Mouse (Mus musculus) heart, embryonic 11.5 days (tissue): ENCODE results near the gene Rassf1. TPM values are rescaled to one million over a fixed set of nuclear protein-coding genes. Genes with fewer than 3 reads are reported as not detected.

Experiments used
- ATAC-seq: fragments of 200-750 bp; cut with Nextera tagmentation; replicated peaks from 2 replicates; pipeline ENCODE4 v1.8.0; 2017; ENCODE audit warnings: moderate library complexity; ENCODE audit not compliant: insufficient number of reproducible peaks, low FRiP score, low TSS enrichment
- H3K27ac ChIP-seq: fragments of 300-500 bp; sonication (generic); 2 replicates; pipeline ENCODE4 v1.5.1; 2014; ENCODE audit warnings: mild to moderate bottlenecking, low read depth, low read length
- H3K27me3 ChIP-seq: fragments of 300-500 bp; sonication (generic); 2 replicates; pipeline ENCODE4 v1.6.1; 2014; ENCODE audit warnings: mild to moderate bottlenecking, low read length, mixed read lengths; ENCODE audit not compliant: control insufficient read depth, insufficient read depth
- H3K36me3 ChIP-seq: fragments of 300-500 bp; sonication (generic); 2 replicates; pipeline ENCODE4 v1.6.1; 2014; ENCODE audit warnings: mild to moderate bottlenecking, low read length, moderate library complexity, mixed read lengths; ENCODE audit not compliant: control insufficient read depth, insufficient read depth
- H3K4me1 ChIP-seq: fragments of 300-500 bp; sonication (generic); 2 replicates; pipeline ENCODE4 v1.6.1; 2014; ENCODE audit warnings: low read length; ENCODE audit not compliant: control insufficient read depth, insufficient read depth
- H3K4me2 ChIP-seq: fragments of 300-500 bp; sonication (generic); 2 replicates; pipeline ENCODE4 v1.6.1; 2014; ENCODE audit warnings: mild to moderate bottlenecking, moderate library complexity
- H3K4me3 ChIP-seq: fragments of 300-500 bp; sonication (generic); 2 replicates; pipeline ENCODE4 v1.5.1; 2014; ENCODE audit warnings: low read depth, low read length
- H3K9ac ChIP-seq: fragments of 300-500 bp; sonication (generic); 2 replicates; pipeline ENCODE4 v1.6.1; 2014; ENCODE audit warnings: mild to moderate bottlenecking, low read depth, low read length, moderate library complexity
- H3K9me3 ChIP-seq: fragments of 300-500 bp; sonication (generic); replicated peaks from 2 replicates; pipeline ENCODE4 v1.6.1; 2016; ENCODE audit warnings: low read length; ENCODE audit not compliant: control insufficient read depth
- WGBS: fragments of 180-500 bp; shearing (Covaris S2); extraction: QIAGEN DNeasy Blood & Tissue Kit; methylation state at CpG from one replicate; pipeline ENCODE4 v1.1.7; 2014; ENCODE audit not compliant: insufficient replicate concordance; 5-methylcytosine and 5-hydroxymethylcytosine counted together
- polyA plus RNA-seq: library from polyadenylated mRNA; unstranded; fragments of >200 nt; fragmentation: Nextera tagmentation; extraction: Ambion mirVana; gene quantifications from 2 replicates; pipeline ENCODE4 v1.2.1, GENCODE M21; 2014

Gene Rassf1
- polyA plus RNA-seq, 1 experiment from 2014 or later, result 38.9 TPM

DNA sequence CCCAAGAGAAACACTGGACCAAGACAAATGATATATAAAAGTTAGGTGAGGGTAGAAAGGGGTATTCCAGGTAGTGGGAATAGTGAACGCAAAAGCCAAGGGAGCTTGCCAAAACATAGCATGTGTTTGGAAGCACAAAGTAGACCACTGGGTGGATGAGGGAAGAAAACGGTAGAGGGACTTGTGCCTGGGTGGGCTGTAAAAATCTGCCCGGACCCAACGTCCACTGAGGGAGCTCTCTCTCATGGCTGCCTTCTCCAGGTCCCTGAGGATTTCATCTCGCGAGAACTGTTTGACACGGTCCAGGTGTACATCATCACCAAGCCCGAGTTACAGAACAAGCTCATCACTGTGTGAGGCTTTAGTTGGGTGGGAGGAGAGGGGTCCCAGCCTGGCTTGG, 8.6 kb upstream of the Rassf1 start:
- no peak for ATAC-seq
- Histone ChIP-seq H3K4me3 (peak overlapping the region; percentile 60), H3K9ac (peak overlapping the region; percentile 67), H3K4me2 (peak overlapping the region; percentile 73), H3K27ac (no peak overlapping the region), H3K36me3 (0 out of 2 replicates have a peak, but pooled peaks cover 9% of the 10 kb centered on the region), H3K9me3 (no peaks in the 10 kb centered on the region), H3K4me1 (peaks cover 23% of the 10 kb centered on the region), H3K27me3 (0 out of 2 replicates have a peak, but pooled peaks cover 2% of the 10 kb centered on the region)
- WGBS, result 37% methylated on average over 8 of the region's 8 CpGs

DNA sequence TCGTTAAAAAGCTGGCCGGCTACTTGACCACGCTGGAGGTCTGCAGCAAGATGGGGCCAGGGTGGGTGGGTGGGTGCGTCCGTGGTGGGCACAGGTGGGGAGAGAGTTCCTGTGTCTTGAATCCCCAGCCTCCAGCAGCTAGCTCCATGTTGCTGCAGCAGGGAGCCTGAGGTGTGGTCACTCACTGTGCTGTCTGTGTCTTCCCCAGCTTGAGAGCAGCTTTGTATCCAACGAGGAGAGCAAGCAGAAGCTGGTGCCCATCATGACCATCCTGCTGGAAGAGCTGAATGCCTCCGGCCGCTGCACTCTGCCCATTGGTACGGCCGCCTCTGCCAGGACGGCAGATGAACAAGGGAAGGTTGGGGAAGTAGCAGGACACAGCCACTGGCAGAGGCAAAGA, 8.1 kb upstream of the Rassf1 start:
- H3K9me3 ChIP-seq, result no peaks in the 10 kb centered on the region
- 84% methylated on average over 11 of the region's 11 CpGs for WGBS
- H3K36me3 ChIP-seq, result 0 out of 2 replicates have a peak, but pooled peaks cover 7% of the 10 kb centered on the region
- no peak overlapping the region for H3K9ac ChIP-seq
- H3K27me3 ChIP-seq, result 0 out of 2 replicates have a peak, but pooled peaks cover 3% of the 10 kb centered on the region
- no peak overlapping the region for H3K27ac ChIP-seq
- H3K4me1 ChIP-seq, result peaks cover 23% of the 10 kb centered on the region
- H3K4me2 ChIP-seq, result no peak overlapping the region; the same call in 1 of the 2 replicates
- no peak for ATAC-seq
- no peak overlapping the region for H3K4me3 ChIP-seq

- Histone ChIP-seq H3K4me2 (no peak overlapping the region), H3K27me3 (peaks cover 10% of the 10 kb centered on the region), H3K4me3 (no peak overlapping the region), H3K4me1 (peaks cover 23% of the 10 kb centered on the region), H3K9ac (no peak overlapping the region), H3K36me3 (0 out of 2 replicates have a peak, but pooled peaks cover 4% of the 10 kb centered on the region), H3K9me3 (no peaks in the 10 kb centered on the region), H3K27ac (no peak overlapping the region)
- ATAC-seq, result no peak
- 89% methylated on average over 17 of the region's 17 CpGs for WGBS
Measured at GRCm38 (mm10) chr9:107544196-107544700, 7.1 kb upstream of the Rassf1 start.

- 90% methylated on average over 12 of the region's 12 CpGs for WGBS
- peaks cover 23% of the 10 kb centered on the region for H3K4me1 ChIP-seq
- no peaks in the 10 kb centered on the region for H3K9me3 ChIP-seq
Measured at GRCm38 (mm10) chr9:107544729-107545128, 6.6 kb upstream of the Rassf1 start.

DNA sequence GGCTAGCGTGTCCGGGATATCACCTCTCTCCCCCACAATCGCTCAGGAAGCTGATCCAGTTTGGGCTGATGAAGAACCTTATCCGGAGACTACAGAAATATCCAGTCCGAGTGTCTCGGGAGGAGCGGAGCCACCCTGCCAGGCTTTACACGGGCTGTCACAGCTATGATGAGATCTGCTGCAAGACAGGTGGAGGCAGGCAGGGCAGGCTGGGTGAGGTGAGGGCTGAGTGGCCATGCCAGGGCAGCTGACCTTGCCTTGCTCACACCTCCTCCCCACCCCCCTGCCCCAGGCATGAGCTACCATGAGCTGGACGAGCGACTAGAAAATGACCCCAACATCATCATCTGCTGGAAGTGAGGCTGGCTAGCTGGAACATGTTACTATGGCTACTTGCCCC, 6.2 kb upstream of the Rassf1 start:
- H3K36me3 ChIP-seq, result no peaks in the 10 kb centered on the region
- H3K9ac ChIP-seq, result no peak overlapping the region
- 83% methylated on average over 10 of the region's 10 CpGs for WGBS
- H3K4me3 ChIP-seq, result no peak overlapping the region
- peaks cover 17% of the 10 kb centered on the region for H3K27me3 ChIP-seq
- H3K27ac ChIP-seq, result no peak overlapping the region
- H3K4me2 ChIP-seq, result no peak overlapping the region
- no peaks in the 10 kb centered on the region for H3K9me3 ChIP-seq
- no peak for ATAC-seq
- peaks cover 23% of the 10 kb centered on the region for H3K4me1 ChIP-seq

More at GRCm38 (mm10) chr9:107544729-107545128, 6.6 kb upstream of the Rassf1 start:
- Histone ChIP-seq H3K36me3 (no peaks in the 10 kb centered on the region), H3K27me3 (peaks cover 14% of the 10 kb centered on the region), H3K4me3 (no peak overlapping the region), H3K27ac (no peak overlapping the region), H3K9ac (no peak overlapping the region), H3K4me2 (no peak overlapping the region)
- no peak for ATAC-seq

- Histone ChIP-seq H3K9ac (no peak overlapping the region), H3K9me3 (no peaks in the 10 kb centered on the region), H3K36me3 (no peaks in the 10 kb centered on the region), H3K27me3 (peaks cover 21% of the 10 kb centered on the region), H3K27ac (no peak overlapping the region), H3K4me3 (no peak overlapping the region), H3K4me1 (peaks cover 24% of the 10 kb centered on the region), H3K4me2 (no peak overlapping the region)
- ATAC-seq, result no peak
- WGBS, result 9% methylated on average over 3 of the region's 3 CpGs
Measured at GRCm38 (mm10) chr9:107545602-107546001, 5.8 kb upstream of the Rassf1 start.

GRCm38 (mm10) chr9:107547026-107547425, 4.3 kb upstream of the Rassf1 start, which contains the start of gene Zmynd10:
Gene Zmynd10, plus strand, starts transcription at chr9:107547298.
- Histone ChIP-seq H3K27me3 (peaks cover 30% of the 10 kb centered on the region), H3K9ac (peak within 1 kb of the TSS; percentile 6; the same call in 1 of the 2 replicates), H3K4me1 (peaks cover 31% of the 10 kb centered on the region), H3K27ac (no peak within 1 kb of the TSS), H3K4me2 (peak within 1 kb of the TSS; percentile 55), H3K4me3 (peak within 1 kb of the TSS; percentile 17), H3K36me3 (no peaks in the 10 kb centered on the region), H3K9me3 (no peaks in the 10 kb centered on the region)
- WGBS, result 5% methylated on average over 20 of the region's 20 CpGs
- peak; percentile 44; the same call in 1 of the 2 replicates for ATAC-seq

DNA sequence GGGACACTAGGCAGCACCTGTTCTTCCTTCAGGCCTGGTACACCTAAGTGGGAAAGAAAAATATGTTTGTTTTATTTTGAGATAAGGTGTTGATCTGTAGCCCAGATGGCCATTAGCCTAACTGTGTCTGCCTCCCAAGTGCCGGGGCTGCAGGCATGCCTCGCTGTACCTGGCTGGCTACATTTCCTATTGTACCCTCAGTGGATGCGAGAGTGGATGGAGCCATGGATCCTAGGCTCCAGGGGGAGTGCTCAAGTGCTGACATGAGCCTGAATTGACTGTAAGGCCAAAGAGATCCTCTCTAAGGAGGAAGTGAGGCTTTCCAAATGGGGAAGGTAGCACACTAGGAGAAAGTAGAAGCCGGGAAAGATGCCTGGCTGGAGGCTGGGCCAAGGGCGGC, 3.4 kb upstream of the Rassf1 start:
- Histone ChIP-seq H3K4me1 (peaks cover 33% of the 10 kb centered on the region), H3K27ac (no peak overlapping the region), H3K4me2 (no peak overlapping the region), H3K4me3 (no peak overlapping the region), H3K9ac (no peak overlapping the region), H3K27me3 (peaks cover 30% of the 10 kb centered on the region), H3K9me3 (no peaks in the 10 kb centered on the region), H3K36me3 (no peaks in the 10 kb centered on the region)
- no peak for ATAC-seq
- 70% methylated on average over 5 of the region's 5 CpGs for WGBS

GRCm38 (mm10) chr9:107548820-107549219, 2.5 kb upstream of the Rassf1 start:
- Histone ChIP-seq H3K36me3 (no peaks in the 10 kb centered on the region), H3K4me1 (peaks cover 40% of the 10 kb centered on the region), H3K27ac (no peak overlapping the region), H3K27me3 (peaks cover 30% of the 10 kb centered on the region), H3K9me3 (no peaks in the 10 kb centered on the region), H3K4me3 (no peak overlapping the region), H3K4me2 (no peak overlapping the region), H3K9ac (no peak overlapping the region)
- WGBS, result 86% methylated on average over 10 of the region's 10 CpGs
- ATAC-seq, result no peak
